ENCODE assay signal across 8 mouse cellular contexts in the genomic region with DNA sequence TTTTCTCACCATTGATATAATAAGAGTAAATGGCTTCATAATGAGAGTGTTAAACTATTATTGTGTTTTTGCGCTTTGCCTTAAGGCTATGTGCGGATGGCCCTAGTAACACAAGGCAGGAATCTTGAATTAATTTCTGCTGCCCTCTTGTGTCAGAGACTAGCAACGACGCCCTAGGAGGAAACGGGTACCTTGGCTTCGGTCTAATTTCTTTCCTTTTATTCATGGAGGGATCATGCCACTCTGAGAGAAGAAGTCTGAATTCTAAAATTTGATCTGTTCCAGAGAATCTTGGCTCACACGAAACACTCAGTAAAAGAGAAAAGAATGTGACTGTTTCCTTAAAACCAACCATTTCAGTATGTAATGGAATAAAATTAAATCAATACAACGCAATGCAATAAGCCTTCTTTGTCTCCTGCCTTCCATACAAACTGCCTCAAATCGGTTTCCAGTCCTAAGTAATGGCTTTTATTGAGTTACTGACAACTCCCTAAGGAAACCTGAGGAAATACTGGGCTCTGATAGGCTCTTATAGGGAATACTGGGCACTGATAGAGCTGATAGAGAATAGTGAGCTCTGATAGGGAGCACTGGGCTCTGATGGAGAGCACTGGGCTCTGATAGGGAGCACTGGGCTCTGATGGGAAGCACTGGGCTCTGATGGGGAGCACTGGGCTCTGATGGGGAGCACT.
DNase-seq lines count a peak whose midpoint lies in the region; ATAC-seq lines count a peak whose summit lies in the region.

No protein-coding gene starts in this region.

- intact Hi-C loops in left cerebral cortex, postnatal 25 days (cut with DNase I), result loop anchor here (1.0 to 5.0 kb wide), 3 partner anchors 233 to 688 kb away; partner anchors contain the start of gene Sfmbt2

- DNase-seq in B cell, adult 2 months, result peak; percentile 17 to 31
- peak; percentile 18 for DNase-seq in MN1 (ENCODE audit: low spot score)
- DNase-seq in cerebellum, adult 9-11 months, result peak; percentile 2
- peak; percentile 9 for DNase-seq in kidney, adult 11 months
- peak; percentile 62 to 81 for DNase-seq in left cerebral cortex, postnatal 25 days (ENCODE audit: low spot score in 2 of 2)
- DNase-seq in neural tube, embryonic 10.5 days (ENCODE audit: extremely low spot score, low spot score), result peak; percentile 33
- DNase-seq in thymus, postnatal 0 days (ENCODE audit: low spot score), result peak; percentile 70

- peak; percentile 95 for ATAC-seq in frontal cortex, adult (ENCODE audit: low TSS enrichment)

Comparison
In these comparisons a context has a peak if more than half of its experiments do, and no peak if none do; other contexts are left out.
1. Peak in every context shown above with its lines: DNase-seq and ATAC-seq.
2. DNase-seq: peak in every context shown above with its lines; median percentile 72 in left cerebral cortex, postnatal 25 days; 70 in thymus, postnatal 0 days; 33 in neural tube, embryonic 10.5 days; 24 in B cell, adult 2 months; 18 in MN1; 9 in kidney, adult 11 months; 2 in cerebellum, adult 9-11 months.